Mouse (Mus musculus): ENCODE data around the gene Esrrg.

Gene Esrrg

DNA sequence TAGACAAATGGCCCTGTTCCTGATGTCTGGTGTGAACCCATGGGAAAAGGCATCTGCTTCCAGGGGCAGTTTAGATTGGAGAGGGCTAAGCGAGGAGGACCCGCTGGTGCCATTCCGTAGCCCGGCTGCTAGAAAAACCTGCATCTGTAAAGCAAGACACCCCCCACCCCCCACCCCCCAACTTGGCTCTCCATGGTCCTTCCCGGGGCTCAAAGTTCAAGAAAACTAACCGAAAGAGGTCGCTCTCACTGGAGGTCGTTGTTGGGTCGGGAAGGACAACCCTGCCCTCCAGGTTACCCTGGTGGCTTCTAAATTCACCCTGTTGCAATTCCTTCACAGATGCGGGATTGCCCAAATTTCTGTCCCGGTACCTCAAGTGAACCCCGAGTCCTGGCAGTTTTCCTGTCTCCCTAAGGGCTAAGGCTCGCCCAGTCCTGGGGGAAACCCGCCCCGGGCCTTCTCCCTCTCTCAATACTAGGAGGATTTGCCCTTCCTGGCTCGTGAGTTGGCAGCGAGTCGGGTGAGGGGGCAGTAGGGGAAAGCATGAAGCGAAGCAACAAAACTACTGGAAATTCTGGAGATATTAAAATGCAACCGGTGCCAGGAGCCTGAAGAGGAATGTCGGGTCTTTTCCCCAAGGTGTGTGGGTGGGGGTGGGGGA, at the start of gene Esrrg:
TSS of gene Esrrg (plus strand) at position 531 of the 661 bp plus-strand sequence.
- DNase-seq (ENCODE audit: low read depth), result no peak

DNA sequence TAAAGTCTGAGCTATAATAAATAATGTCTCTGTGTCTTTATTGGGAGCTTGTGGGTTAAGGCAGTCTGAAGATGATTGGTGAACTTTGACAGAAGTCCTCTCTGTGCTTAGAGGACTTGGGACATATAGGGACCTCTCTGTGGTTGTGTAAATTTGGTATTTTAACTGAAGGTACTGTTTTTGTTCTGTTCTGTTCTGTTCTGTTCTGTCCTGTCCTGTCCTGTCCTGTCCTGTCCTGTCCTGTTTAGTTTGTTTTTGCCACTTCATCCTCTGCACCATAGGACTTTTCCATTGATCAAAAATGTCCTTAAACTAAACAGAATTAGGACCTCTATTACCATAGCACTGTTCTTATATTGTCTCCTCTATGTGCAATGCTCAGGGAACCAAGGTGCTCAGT, 24.6 kb upstream of the Esrrg start:
- no peak for DNase-seq (ENCODE audit: low read depth)

- DNase-seq (ENCODE audit: low read depth), result no peak
Observed at GRCm38 (mm10) chr1:187586541-187587075, 22.0 kb upstream of the Esrrg start.

DNA sequence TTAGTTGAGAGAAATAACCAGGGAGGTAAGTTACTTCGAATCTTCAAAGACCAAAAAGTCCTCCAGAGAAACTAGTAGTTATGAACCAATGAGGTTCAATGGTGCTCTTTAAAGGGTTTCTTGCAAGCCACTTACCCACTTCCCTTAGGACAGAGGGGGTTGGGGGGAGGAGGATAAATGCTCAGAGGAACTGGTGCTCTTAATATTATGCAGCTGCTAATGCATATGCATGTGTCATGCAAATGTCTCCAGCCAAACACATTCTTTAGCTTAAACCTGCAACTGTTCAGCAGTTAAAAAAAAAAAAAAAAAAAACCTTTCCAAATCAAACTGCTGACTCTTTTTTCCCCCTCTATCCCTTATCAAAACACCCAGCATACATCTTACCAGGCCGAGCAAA, 5.6 kb upstream of the Esrrg start:
- no peak for DNase-seq (ENCODE audit: low read depth)

GRCm38 (mm10) chr1:187604063-187604484, 4.5 kb upstream of the Esrrg start:
- DNase-seq (ENCODE audit: low read depth), result no peak

GRCm38 (mm10) chr1:187604691-187605310, 3.8 kb upstream of the Esrrg start:
- DNase-seq (ENCODE audit: low read depth), result no peak

GRCm38 (mm10) chr1:187605391-187606270, 3.0 kb upstream of the Esrrg start:
- DNase-seq (ENCODE audit: low read depth), result no peak

DNA sequence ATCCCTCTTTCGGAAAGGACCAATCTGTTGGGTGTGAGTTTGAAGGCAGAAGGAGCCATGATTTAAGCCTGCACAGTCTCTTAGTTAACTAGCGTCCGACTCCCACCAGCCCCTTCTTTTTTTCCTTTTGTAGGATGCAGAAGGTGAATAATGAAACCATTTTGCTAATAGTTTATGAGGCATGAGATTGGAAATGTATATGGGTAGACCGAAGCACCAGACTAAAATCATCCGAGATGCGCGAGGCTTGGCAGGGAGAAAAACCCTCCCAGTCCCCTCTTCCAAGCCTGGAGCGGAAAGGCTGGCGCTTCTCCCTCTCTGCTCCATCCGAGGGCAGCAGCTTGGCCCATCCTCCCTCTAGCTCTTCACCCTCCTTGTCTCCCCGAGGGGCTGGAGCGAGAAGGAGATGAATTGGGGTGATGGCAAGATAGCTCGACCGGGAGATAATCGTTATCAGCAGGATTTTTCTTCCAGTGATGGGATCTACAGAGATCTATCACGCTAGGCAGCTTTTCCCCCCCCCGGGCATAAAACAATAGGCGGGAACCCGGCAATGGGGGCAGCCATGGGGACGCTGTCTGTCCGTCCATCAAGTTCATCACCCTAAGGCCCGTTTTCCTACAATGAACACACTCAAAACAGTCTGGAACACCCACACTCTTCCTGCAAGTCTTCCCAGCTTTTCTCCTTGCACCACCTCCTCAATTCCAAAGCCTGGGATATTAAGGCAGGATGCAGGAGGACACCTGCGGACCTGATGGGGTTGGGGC, 2.1 kb upstream of the Esrrg start:
- no peak for DNase-seq (ENCODE audit: low read depth)

DNA sequence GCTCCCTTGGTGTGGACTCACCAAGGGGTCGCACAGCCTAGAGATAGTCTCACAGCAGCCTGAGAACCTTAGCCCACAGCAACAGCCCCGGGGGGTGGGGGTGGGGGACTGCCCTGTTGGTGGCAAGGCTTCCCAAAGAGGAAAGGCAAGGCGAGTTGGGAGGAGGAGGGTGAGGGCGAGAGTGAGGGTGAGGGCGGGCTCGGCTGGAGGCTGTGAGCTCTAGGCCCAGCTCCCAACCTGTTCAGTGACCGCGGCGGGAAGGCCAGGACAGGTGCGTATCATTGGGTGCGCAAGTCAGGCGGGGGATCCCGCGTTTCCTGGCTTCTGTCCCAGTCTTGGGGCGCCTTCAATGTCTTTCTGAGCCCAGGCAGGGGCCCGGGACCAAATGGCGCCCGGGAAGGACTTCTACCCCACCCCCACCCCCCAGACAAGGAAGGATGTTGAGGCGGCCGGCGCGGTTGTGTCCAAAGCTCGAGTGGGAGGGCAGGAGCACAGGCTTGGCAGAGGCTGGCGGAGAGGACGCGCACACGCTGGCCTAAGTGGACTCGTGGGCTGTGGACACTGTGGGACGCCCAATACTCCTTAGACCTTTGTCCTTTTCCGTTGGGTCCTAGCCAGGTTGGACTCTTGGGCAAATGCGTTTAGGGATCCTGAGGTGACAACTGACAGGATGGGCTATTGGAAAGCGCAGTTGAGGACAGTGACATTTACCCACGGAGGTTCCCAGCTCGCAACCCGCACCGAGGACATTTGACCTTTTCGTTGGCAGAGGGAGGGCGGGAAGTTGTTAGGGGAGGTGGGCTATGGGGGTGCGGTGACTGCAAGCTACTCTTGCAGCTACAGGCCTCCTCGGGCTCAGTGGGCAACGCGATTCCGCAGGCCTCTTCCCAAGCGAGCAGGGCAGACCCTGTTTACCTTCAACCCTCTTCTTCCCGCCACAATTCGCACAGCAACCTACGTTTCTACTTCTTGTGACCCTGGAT, 1.2 kb upstream of the Esrrg start:
- no peak for DNase-seq (ENCODE audit: low read depth)

GRCm38 (mm10) chr1:187609021-187609852, 646 bp downstream of the Esrrg start:
- no peak for DNase-seq (ENCODE audit: low read depth)

- no peak for DNase-seq (ENCODE audit: low read depth)
Observed at GRCm38 (mm10) chr1:187609853-187610230, 1.3 kb downstream of the Esrrg start.

DNA sequence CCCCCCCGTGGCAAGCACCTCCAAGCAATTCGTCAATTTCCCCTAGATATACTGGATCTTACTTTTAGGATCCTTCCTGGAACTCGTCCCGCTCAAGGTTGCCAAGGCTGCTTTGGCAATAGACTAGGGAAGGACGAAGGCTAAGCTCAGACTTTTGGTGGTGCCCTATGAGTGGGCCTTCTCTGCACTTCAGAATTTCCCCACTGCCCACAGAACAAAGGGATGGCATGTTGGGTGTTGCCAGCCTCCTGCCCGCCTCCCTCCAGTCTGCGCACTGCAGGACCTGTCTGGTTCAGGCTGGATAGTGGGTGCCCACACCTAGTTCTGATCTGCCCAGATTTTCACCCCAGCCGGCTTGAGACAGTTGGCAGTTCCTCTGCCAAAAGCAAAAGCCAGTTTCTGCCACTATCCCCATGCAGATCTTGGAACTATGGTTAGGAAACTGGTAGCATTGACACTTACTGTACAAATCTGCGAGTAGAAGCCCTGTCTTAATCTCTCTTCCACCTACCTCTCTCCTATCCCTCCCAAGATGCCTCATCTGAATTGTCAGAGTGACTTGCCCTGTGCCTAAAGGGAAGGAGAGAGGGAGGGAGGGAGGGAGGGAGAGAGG, 1.9 kb downstream of the Esrrg start:
- DNase-seq (ENCODE audit: low read depth), result no peak

DNA sequence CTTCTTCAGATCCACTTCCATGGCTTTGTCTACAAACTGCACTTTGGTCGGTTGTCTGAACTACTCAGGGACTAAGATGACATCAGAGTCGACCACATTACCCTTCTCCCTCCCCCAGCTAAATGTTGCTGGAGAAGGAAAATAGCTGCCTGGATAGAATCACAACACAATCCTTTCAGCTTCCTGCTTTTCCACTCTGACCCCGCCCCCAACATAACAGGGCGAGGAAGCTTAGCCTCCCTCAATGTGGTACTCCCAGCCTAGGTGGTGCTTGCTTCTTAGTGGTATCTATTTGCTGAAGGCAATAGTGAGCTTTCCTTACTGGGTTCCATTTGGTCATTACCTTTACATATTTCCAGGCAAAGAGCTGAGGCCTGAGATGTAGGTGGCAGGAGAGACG, 3.3 kb downstream of the Esrrg start:
- DNase-seq (ENCODE audit: low read depth), result no peak

GRCm38 (mm10) chr1:187613277-187613676, 4.7 kb downstream of the Esrrg start:
- DNase-seq (ENCODE audit: low read depth), result no peak

GRCm38 (mm10) chr1:187623981-187624380, 15.4 kb downstream of the Esrrg start:
- DNase-seq (ENCODE audit: low read depth), result no peak

GRCm38 (mm10) chr1:187630361-187630760, 21.8 kb downstream of the Esrrg start:
- DNase-seq (ENCODE audit: low read depth), result no peak

GRCm38 (mm10) chr1:187631486-187631885, 22.9 kb downstream of the Esrrg start:
- DNase-seq (ENCODE audit: low read depth), result no peak

DNA sequence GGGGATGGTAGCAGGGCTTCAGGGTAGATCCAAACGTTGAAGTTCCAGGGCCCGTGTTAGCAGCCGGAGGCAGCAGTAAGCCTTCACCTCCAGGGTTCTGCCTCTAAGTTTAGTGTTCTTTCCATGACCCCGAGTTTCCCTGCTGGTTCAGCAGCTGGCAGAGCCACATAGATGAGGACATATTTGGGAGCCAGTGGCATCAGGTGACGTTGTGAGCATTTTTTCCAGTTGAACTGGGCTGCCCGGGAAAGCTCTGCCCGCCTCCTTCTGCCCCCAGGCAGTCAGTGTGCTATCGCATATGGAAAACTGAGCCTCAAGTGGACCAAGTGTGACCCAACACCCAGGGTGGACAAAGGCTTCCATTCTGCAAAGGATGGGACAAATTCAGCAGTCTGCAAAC, 36.7 kb downstream of the Esrrg start:
- DNase-seq (ENCODE audit: low read depth), result no peak

DNA sequence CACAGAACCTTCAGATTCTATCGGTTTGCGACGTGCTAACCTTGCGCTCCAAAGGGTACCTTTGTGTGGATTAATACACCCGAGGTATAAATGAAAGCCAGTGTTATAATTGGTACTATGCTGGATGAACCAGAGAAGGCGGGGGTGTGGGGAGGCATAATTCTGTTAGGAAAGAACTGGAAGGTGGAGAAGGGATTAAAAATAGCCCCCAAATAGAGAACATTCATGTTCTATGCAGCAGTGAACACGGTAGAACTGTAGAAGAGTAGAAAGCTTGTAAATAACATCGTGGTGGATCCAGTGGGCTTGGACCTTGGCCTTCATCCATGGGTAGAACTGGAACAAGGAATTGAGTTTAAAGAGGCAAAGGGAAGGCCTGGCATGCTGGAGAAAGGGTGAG, 40.0 kb downstream of the Esrrg start:
- DNase-seq (ENCODE audit: low read depth), result no peak
